Mouse (Mus musculus) MEL (cell line): ENCODE measurements around the gene Usp37.

Source experiments
- CTCF ChIP-seq, 3 experiments: IDR thresholded peaks in 2 of 3; conservative IDR thresholded peaks in 1 of 3; 2 replicates each; pipeline ENCODE4 v1.5.1; 2011 to 2012; ENCODE audit warnings: low read length in 3 of 3, low read depth in 2 of 3, mild to moderate bottlenecking in 2 of 3, improper control_type of control experiment in 1 of 3, inconsistent platforms in 1 of 3, mixed read lengths in 1 of 3, moderate library complexity in 1 of 3; ENCODE audit not compliant: control insufficient read depth in 1 of 3, insufficient read depth in 1 of 3, poor library complexity in 1 of 3, severe bottlenecking in 1 of 3
- TCF12 ChIP-seq: IDR thresholded peaks from 2 replicates; pipeline ENCODE4 v1.6.1; 2014; ENCODE audit warnings: low read depth, mild to moderate bottlenecking, inconsistent platforms, low read length, improper control_type of control experiment, moderate library complexity

GRCm38 (mm10) chr1:74404206-74404605 lies 139.9 kb downstream of the Usp37 start:
- no peak for TF ChIP-seq TCF12
- TF ChIP-seq CTCF (IDR thresholded peaks at IDR 0.05 in 2 of 3, conservative IDR thresholded peaks at IDR 0.05 in 1 of 3; ENCODE audit: control insufficient read depth in 1 of 3, insufficient read depth in 1 of 3, low read depth in 2 of 3, low read length in 3 of 3, poor library complexity in 1 of 3, severe bottlenecking in 1 of 3): no peak
